Mouse (Mus musculus) gastrocnemius, postnatal 4 days (tissue): ENCODE results near the gene Pskh1. TPM values are rescaled to one million over a fixed set of nuclear protein-coding genes. Genes with fewer than 3 reads are reported as not detected.

Experiments used
- DNase-seq, 2 experiments: peaks; one replicate each; pipeline ENCODE4 v3.0.0; 2021 to 2022; ENCODE audit warnings: low spot score in 2 of 2, mixed read lengths in 2 of 2
- total RNA-seq, 2 experiments: library from RNA; stranded (reverse); gene quantifications; 2 replicates each; pipeline ENCODE4 v1.2.3; 2021

Gene Pskh1
- total RNA-seq, 2 experiments from 2014 or later, result 24.7 to 25.0 TPM

GRCm38 (mm10) chr8:105890870-105891269 lies 9.4 kb upstream of the Pskh1 start:
- DNase-seq, result peak in 1 of 2 experiments; percentile 50

GRCm38 (mm10) chr8:105892432-105892831 lies 7.8 kb upstream of the Pskh1 start:
- DNase-seq, result no peak

GRCm38 (mm10) chr8:105893339-105893738 lies 6.9 kb upstream of the Pskh1 start, which contains the start of gene Nrn1l:
Gene Nrn1l (plus strand): TSS chr8:105893567.
- DNase-seq, result peak; percentile 59 to 79

GRCm38 (mm10) chr8:105897801-105898480 lies 2.3 kb upstream of the Pskh1 start:
- no peak for DNase-seq

GRCm38 (mm10) chr8:105900941-105901616 lies 838 bp downstream of the Pskh1 start:
- no peak for DNase-seq

- no peak for DNase-seq
Observed at GRCm38 (mm10) chr8:105919390-105919789, 19.1 kb downstream of the Pskh1 start.

- DNase-seq, result no peak
Observed at GRCm38 (mm10) chr8:105925123-105925522, 24.9 kb downstream of the Pskh1 start.

GRCm38 (mm10) chr8:105930602-105931001 lies 30.4 kb downstream of the Pskh1 start:
- peak; percentile 77 to 81 for DNase-seq

- no peak for DNase-seq
Observed at GRCm38 (mm10) chr8:105931271-105931670, 31.0 kb downstream of the Pskh1 start.

- DNase-seq, result no peak
Observed at GRCm38 (mm10) chr8:105932525-105932924, 32.3 kb downstream of the Pskh1 start.

GRCm38 (mm10) chr8:105933762-105934161 lies 33.5 kb downstream of the Pskh1 start, which contains the start of gene Ctrl:
Gene Ctrl (minus strand): TSS chr8:105933862.
- no peak for DNase-seq

- no peak for DNase-seq
Observed at GRCm38 (mm10) chr8:105935105-105935504, 34.9 kb downstream of the Pskh1 start.

GRCm38 (mm10) chr8:105935863-105936603 lies 35.8 kb downstream of the Pskh1 start:
- no peak for DNase-seq

- DNase-seq, result peak; percentile 70 to 86
Observed at GRCm38 (mm10) chr8:105936866-105937475, 36.7 kb downstream of the Pskh1 start.

GRCm38 (mm10) chr8:105937496-105938305 lies 37.5 kb downstream of the Pskh1 start:
- DNase-seq, result peak in 1 of 2 experiments; percentile 24

- no peak for DNase-seq
Observed at GRCm38 (mm10) chr8:105938306-105938669, 38.0 kb downstream of the Pskh1 start, which contains the start of gene Psmb10. Gene Psmb10 (minus strand): TSS chr8:105938444.

- DNase-seq, result no peak
Observed at GRCm38 (mm10) chr8:105942026-105942425, 41.8 kb downstream of the Pskh1 start.

- DNase-seq, result no peak
Observed at GRCm38 (mm10) chr8:105942542-105942941, 42.3 kb downstream of the Pskh1 start.

- DNase-seq, result no peak
Observed at GRCm38 (mm10) chr8:105943321-105943739, 43.1 kb downstream of the Pskh1 start, which contains the start of gene Lcat. Gene Lcat (minus strand): TSS chr8:105943382.

- peak in 1 of 2 experiments; percentile 71 for DNase-seq
Observed at GRCm38 (mm10) chr8:105949350-105949749, 49.1 kb downstream of the Pskh1 start.
